Mouse (Mus musculus) ovary, postnatal 36 days (tissue): ENCODE measurements around the gene Chchd4.
"Not testable (repeated sequence)": the region's sequence is repeated elsewhere in the genome, so short reads cannot be mapped to it uniquely, and the experiment has no call there.

Experiments used
- DNase-seq: peaks from one replicate; pipeline ENCODE4 v3.0.0; 2022; ENCODE audit warnings: low spot score, mixed read lengths

Gene Chchd4

GRCm38 (mm10) chr6:91473805-91474440, 577 bp upstream of the Chchd4 start:
- DNase-seq = no peak

DNA sequence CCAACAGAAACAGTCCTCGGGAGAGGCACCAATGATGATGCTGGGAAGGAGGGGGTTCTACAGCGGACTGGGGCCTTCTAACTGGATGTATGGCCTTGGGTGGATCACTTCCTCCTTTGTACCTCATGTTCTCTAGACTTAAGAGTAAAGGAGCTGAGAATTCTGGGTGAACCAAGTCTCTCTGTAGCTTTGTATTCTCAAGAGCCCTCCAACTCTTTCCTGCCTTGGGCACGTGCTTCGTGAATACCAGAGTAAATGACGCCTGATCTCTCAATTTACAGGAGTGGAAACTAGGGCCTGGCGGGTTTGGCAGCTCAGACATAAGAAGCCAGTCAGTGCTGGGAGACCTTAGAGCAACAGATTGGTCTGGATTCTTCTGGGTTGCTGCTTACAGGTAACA, 1.0 kb downstream of the Chchd4 start:
- DNase-seq = no peak

DNA sequence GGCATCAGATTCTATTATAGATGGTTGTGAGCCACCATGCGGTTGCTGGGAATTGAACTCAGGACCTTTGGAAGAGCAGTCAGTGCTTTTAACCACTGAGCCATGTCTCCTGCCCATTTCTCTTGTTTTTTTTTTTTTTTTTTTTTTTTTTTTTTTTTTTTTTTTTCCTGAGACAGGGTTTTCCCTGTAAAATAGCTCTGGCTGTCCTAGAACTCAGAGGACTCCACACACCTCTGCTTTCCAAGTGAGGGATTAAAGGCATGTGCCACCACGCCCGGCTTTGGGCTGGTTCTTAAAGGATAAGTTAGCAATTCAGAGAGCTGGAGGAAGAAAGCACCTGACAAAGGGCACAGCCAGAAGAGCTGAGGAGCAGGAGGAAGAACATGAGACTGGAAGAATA, 1.9 kb downstream of the Chchd4 start:
- not testable (repeated sequence) for DNase-seq

GRCm38 (mm10) chr6:91470712-91471111, 2.6 kb downstream of the Chchd4 start:
- DNase-seq = no peak

DNA sequence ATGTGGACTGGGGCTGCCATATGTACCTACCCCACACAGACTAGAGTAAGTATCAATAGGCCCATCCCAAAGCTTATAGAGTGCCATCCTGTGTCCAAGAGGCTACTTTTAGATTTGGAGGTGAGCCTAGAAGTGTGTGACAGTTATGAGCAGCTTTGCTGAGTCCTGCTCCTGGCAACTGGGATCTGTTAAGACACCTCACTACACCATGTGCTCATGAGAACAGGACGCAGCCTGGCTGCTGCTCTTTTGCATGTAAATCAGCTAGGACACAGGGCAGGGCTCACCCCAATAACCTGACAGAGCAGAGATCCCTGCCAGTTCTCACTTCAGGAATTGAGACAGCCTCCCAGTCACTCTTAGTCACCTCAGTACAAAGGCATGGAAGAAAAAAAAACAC, 6.2 kb downstream of the Chchd4 start:
- no peak for DNase-seq

- no peak for DNase-seq
These were observed 7.6 kb downstream of the Chchd4 start for GRCm38 (mm10) chr6:91465756-91466155.

DNA sequence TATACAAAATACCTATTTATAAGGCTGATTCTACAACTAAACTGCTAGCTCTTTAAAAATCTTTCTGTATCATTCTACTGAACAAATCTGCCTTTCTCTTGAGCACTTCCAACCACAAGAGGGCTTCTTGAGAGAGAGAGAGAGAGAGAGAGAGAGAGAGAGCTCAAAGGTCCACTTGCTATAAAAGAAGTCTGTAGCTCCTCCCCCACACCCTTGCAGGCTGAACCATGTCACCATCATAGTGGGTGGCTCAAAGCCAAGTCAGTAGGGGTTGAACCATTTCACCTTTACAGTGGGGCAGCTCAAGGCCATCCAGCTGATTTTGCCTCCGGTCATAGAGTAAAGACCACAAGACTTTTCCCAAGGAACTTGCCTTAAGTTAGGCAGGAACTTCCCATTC, 13.9 kb downstream of the Chchd4 start:
- DNase-seq = no peak

DNA sequence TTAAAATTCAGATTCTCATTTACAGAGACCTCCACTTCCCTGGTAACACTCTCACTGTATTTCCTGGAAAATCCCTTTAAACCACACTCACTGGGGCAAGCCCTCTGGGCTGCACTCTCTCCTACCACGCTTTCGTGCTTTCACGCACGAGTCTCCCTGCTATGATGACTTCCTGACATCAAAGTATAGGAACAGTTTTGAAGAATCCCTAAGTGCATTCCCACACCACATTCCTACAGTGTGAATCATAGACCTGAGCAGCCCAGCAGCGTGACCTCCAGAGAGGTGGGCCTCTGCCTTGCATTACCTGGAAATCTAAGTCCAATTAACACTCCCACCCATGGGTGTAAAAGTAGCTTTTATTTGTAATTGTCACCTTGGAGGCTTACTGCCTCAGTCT, 18.8 kb downstream of the Chchd4 start:
- DNase-seq = no peak

DNA sequence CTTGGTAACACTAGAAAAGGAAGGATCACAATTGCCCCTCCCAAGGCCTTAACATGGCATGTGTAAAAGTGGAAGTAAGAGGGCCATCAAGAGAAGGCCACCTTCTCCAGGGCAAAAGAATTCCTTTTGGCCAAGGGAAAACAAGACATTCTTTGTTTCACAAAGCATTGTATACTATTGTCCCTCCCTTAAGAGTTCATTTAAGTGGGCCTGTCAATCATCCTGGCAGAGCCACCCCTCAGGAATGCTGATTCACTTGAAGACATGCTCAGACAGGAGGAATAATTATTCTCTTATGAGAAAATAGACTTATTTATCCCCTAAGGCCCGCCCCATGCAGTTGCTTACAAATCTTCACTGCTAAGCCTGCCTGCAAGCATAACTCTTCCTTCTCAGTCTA, 21.3 kb downstream of the Chchd4 start:
- no peak for DNase-seq

DNA sequence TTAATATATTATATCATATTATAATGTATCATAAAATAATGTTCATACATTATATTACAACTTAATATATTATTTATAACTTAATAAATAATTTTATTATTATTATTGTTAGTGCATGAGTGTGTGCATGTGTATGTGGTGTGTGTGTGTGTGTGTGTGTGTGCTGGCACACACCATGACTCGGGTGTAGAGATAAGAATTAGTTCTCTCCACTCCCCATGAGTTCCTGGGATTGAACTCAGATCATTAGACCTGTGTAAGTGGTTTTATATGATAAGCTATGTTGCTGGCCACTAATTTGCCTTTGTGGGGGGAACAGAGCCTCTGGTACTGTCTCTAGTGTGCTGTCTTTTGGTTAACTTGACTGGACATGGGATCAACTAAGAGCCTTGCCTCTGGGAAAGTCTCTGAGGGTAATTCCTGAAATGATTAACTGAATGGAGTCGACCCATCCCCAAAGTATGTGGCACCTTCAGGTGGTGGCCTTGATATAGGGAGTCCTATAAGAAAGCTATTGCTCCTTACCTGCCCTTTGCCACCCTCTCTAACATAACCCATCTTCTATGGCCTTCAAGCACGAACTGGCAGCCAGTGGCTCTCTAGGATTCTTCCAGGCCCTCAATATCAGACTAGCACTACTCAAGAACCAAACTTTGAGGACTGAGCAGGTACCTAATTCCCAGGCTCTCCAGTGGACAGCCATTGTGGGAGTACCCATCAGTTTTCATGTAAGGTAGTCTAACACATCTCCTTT, 23.7 kb downstream of the Chchd4 start:
- no peak for DNase-seq

DNA sequence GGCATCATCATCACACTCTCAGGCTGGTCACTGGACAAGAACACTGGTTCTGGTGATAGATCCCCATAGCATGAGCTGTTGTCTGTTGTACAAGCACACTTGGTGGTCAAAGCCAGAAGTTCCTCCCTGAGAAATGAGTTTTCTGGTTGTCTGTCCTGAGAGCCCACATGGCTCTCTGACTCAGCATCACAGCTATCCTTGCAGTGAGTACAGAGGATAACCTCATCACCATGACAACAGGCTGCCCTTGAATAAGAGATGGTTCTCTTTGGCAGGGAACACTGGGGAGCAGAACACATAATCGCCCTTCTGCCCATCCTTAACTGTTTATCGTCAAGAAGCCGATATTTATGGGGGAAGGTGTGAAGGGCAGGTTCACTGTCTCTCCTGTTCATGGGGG, 28.0 kb downstream of the Chchd4 start:
- DNase-seq = no peak

- no peak for DNase-seq
These were observed 32.1 kb downstream of the Chchd4 start for GRCm38 (mm10) chr6:91441145-91441662.

DNA sequence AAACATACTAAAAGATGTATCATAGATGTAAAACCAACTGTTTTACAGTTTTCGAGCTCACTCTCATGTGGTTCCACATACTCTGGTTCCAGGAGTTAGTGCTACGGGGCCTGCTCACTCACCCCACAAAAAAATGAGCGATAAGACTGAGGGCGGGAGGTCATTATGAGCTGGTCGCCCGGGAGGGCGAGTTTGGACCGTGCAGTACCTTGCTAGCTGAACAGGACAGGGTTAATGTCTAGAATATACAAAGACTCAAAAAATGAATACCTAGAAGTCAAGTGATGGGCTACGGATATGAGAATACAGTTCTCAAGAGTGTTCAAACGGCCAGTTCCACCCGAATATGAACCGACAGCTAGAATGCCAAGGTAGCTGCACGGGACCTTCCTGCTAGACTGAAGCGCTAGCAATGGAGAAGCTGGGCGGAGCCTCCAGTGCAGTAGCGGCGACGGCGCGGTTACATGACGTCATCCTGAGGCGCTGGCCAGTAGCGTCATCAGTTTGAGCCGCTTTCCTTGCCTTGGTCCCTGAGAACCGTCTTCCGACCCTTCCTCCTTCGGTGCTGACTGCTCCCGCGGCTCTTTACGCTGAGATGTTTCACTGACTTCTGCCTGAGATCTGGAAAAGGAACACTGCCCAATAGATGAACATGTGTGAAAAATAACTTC, 32.7 kb downstream of the Chchd4 start:
- peak; percentile 94 for DNase-seq

- DNase-seq = no peak
These were observed 49.2 kb downstream of the Chchd4 start for GRCm38 (mm10) chr6:91424151-91424550.

- DNase-seq = no peak
These were observed 51.7 kb downstream of the Chchd4 start for GRCm38 (mm10) chr6:91421629-91422028.

- no peak for DNase-seq
These were observed 56.0 kb downstream of the Chchd4 start for GRCm38 (mm10) chr6:91417291-91417845.

- no peak for DNase-seq
These were observed 57.2 kb downstream of the Chchd4 start for GRCm38 (mm10) chr6:91416146-91416545.

DNA sequence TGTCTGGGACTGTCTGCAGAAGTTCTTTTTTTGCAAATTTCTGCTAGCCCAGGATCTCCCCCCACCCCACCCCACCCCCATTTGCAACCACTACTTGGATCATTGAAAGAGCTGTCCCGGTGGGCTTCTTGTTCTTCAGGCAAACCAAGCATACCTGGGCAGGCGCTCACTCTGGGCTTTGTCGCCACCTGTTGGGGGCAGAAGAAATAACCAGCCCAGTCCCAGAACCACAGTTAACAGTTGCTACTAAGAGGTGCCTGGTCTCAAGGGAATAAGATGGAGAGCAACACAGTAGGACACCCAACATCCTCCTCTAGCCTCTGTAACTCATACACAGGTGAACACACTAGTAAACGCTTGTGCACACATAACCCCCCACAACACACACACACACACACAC, 58.5 kb downstream of the Chchd4 start:
- DNase-seq = peak; percentile 34
